ENCODE assay signal across 11 mouse cellular contexts in the genomic region with DNA sequence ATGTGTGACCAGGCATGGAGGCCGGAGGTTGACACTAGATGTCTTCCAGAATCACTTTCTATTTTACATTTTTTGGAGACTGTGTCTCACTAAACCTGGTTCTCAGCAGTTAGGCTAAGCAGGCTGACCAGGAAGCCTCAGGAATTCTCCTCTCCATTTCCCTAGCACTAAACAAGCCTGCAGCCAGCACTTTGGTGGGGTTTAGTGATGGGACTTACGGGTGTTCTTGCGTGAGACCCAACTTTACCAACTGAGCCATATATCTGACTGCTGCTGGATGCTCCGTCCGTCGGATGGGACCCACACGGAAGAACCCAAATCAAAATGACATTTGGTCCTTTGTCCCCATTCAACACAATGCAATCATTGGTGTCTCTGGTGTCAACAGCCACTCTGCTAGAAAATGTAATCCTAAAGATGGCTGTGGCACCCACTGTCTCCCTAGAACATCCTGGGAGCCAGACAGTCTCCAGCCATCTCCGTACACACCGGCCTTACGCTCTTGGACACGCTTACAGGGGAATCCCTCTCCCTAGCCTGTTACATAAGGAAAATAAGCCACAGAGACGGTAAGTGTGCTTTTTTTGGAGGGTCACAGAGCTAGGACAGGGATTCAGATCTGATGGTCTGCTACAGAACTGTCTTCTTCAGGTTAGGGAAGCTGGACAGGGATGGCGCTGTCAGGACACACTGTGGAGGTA. TPM values are rescaled to one million over a fixed set of nuclear protein-coding genes. Genes with fewer than 3 reads are reported as not detected.
A peak's percentile ranks its signal among the peaks of the same experiment; 100 is the strongest.
DNase-seq lines count a peak whose midpoint lies in the region; ATAC-seq and TF ChIP-seq lines count a peak whose summit lies in the region.
"Had no signal": no experiment of that assay in that cellular context is flagged by ENCODE, and none has a peak within 500 bp of the region (broad histone marks: within the 10 kb centered on the region; RNA-seq: fewer than 3 reads in every experiment).

No protein-coding gene starts in this region.

- no peak overlapping the region for H3K9ac ChIP-seq in neural tube, embryonic 12.5 days
- H3K9ac ChIP-seq in intestine, embryonic 15.5 days: 0 out of 2 replicates have a peak overlapping the region, but pooled peaks have one; percentile 26

- no peak for ATAC-seq in neural tube, embryonic 12.5 days (ENCODE audit: low FRiP score, low read depth)
- ATAC-seq in intestine, embryonic 15.5 days: no peak

- H3K27me3 ChIP-seq in kidney, adult 2 months (replicated peaks; ENCODE audit: control insufficient read depth, insufficient read depth, low read length): no peaks in the 10 kb centered on the region
- H3K27me3 ChIP-seq in neural tube, embryonic 12.5 days (replicated peaks): peaks cover 6% of the 10 kb centered on the region; the same call in 1 of the 2 replicates
- H3K27me3 ChIP-seq in intestine, embryonic 15.5 days (replicated peaks): no peaks in the 10 kb centered on the region

- no peaks in the 10 kb centered on the region for H3K36me3 ChIP-seq in kidney, adult 2 months (ENCODE audit: control insufficient read depth, insufficient read depth, low read length)
- H3K36me3 ChIP-seq in neural tube, embryonic 12.5 days: no peaks in the 10 kb centered on the region; the same call in 1 of the 2 replicates
- no peaks in the 10 kb centered on the region for H3K36me3 ChIP-seq in intestine, embryonic 15.5 days
- H3K36me3 ChIP-seq: G1E had no signal

- no peak overlapping the region for H3K4me3 ChIP-seq in kidney, adult 2 months (ENCODE audit: insufficient read depth, low read depth, low read length)
- no peak overlapping the region for H3K4me3 ChIP-seq in neural tube, embryonic 12.5 days
- H3K4me3 ChIP-seq in intestine, embryonic 15.5 days (replicated peaks): no peak overlapping the region
- H3K4me3 ChIP-seq: megakaryocyte, embryonic 14.5 days had no signal

- H3K9me3 ChIP-seq in neural tube, embryonic 12.5 days: no peaks in the 10 kb centered on the region
- no peaks in the 10 kb centered on the region for H3K9me3 ChIP-seq in intestine, embryonic 15.5 days
- H3K9me3 ChIP-seq: G1E; megakaryocyte, embryonic 14.5 days had no signal

- TF ChIP-seq POLR2A in kidney, adult 2 months (IDR thresholded peaks at IDR 0.05; ENCODE audit: low read depth, low read length): no peak

- DNase-seq in kidney, adult 2 months: no peak
- DNase-seq in kidney, adult 8-10 months: no peak
- DNase-seq in neural tube, embryonic 10.5 days (ENCODE audit: extremely low spot score, low spot score): no peak
- no peak for DNase-seq in urinary bladder, adult 2 months (ENCODE audit: low spot score)
- no peak for DNase-seq in adrenal gland, postnatal 4 days (ENCODE audit: low spot score in 2 of 2)

- H3K4me1 ChIP-seq in kidney, adult 2 months (ENCODE audit: control insufficient read depth, insufficient read depth, low read length): peaks cover 18% of the 10 kb centered on the region
- H3K4me1 ChIP-seq in neural tube, embryonic 12.5 days: peaks cover 48% of the 10 kb centered on the region
- peaks cover 49% of the 10 kb centered on the region for H3K4me1 ChIP-seq in intestine, embryonic 15.5 days (replicated peaks)

- peak overlapping the region; percentile 75 for H3K4me2 ChIP-seq in neural tube, embryonic 12.5 days (replicated peaks)
- peak overlapping the region; percentile 99 for H3K4me2 ChIP-seq in intestine, embryonic 15.5 days (replicated peaks)

- TF ChIP-seq CTCF in kidney, adult 2 months (conservative IDR thresholded peaks at IDR 0.05; ENCODE audit: insufficient read depth, insufficient read length, low read depth, low read length): no peak

- peak overlapping the region; percentile 24; the same call in 1 of the 2 replicates for H3K27ac ChIP-seq in kidney, adult 2 months (ENCODE audit: insufficient read depth, low read depth, low read length)
- H3K27ac ChIP-seq in neural tube, embryonic 12.5 days: no peak overlapping the region
- H3K27ac ChIP-seq in intestine, embryonic 15.5 days: peak overlapping the region; percentile 17; the same call in 1 of the 2 replicates

- WGBS in kidney, adult 2 months: 83% methylated on average over 13 of the region's 13 CpGs
- 81% methylated on average over 13 of the region's 13 CpGs for WGBS in neural tube, embryonic 12.5 days
- 91% methylated on average over 13 of the region's 13 CpGs for WGBS in intestine, embryonic 15.5 days

RNA-seq across cellular contexts. Expression of a gene that starts 3.8 kb away (rescaled TPM):
- polyA plus RNA-seq in kidney, adult 2 months (2012; rRNA removed): 8.8 and 10.8 TPM in 2 replicates
- 32.8 and 34.8 TPM in 2 replicates for polyA plus RNA-seq in neural tube, embryonic 12.5 days (2016; fragmentation: Nextera tagmentation; extraction: Ambion mirVana)
- polyA plus RNA-seq in intestine, embryonic 15.5 days (2015; fragmentation: Nextera tagmentation; extraction: Ambion mirVana): 14.5 and 16.3 TPM in 2 replicates
- polyA plus RNA-seq in urinary bladder, adult 2 months (2012; rRNA removed): 14.0 and 14.3 TPM in 2 replicates
- total RNA-seq in adrenal gland, postnatal 4 days (2021): 10 to 100 TPM; 34.5 to 35.9 TPM
- total RNA-seq: G1E had no signal

RNA-seq across cellular contexts. Expression of a gene that starts 38.3 kb away (rescaled TPM):
- polyA plus RNA-seq in kidney, adult 2 months (2012; rRNA removed): 0.06 and 0.12 TPM in 2 replicates
- polyA plus RNA-seq in neural tube, embryonic 12.5 days (2016; fragmentation: Nextera tagmentation; extraction: Ambion mirVana): 0.13 TPM in 1 of 2 replicates, not detected in the other
- polyA plus RNA-seq in intestine, embryonic 15.5 days (2015; fragmentation: Nextera tagmentation; extraction: Ambion mirVana): 0.09 and 0.20 TPM in 2 replicates
- polyA plus RNA-seq in urinary bladder, adult 2 months (2012; rRNA removed): 0.07 TPM in 1 of 2 replicates, not detected in the other
- total RNA-seq in adrenal gland, postnatal 4 days (2021): under 1 TPM in 1 of 2 experiments, not detected in 1; 0.14 TPM
- total RNA-seq: adrenal gland, postnatal 36 days; common myeloid progenitor, adult 5-6 weeks; G1E had no signal
- polyA plus RNA-seq: G1E had no signal
